Mouse (Mus musculus) ES-E14 (cell line): ENCODE measurements at regions not wholly inside any gene's neighbourhood (a gene's known extent, or its start where the extent isn't known, plus 50 kb on each side); places are given as distances from the start of the nearest gene placed in this dataset.

Experiments
- CHD2 ChIP-seq: IDR thresholded peaks from 2 replicates; pipeline ENCODE4 v1.6.1; 2014; ENCODE audit warnings: mild to moderate bottlenecking, low read depth, low read length, inconsistent platforms
- HCFC1 ChIP-seq: IDR thresholded peaks from 2 replicates; pipeline ENCODE4 v1.6.1; 2012; ENCODE audit warnings: low read length, inconsistent platforms, borderline replicate concordance; ENCODE audit not compliant: insufficient read depth
- MAFK ChIP-seq: IDR thresholded peaks from 2 replicates; pipeline ENCODE4 v1.6.1; 2014; ENCODE audit warnings: mild to moderate bottlenecking, low read depth, low read length, inconsistent platforms; ENCODE audit not compliant: insufficient read depth
- ZC3H11A ChIP-seq: IDR thresholded peaks from 2 replicates; pipeline ENCODE4 v1.6.1; 2012; ENCODE audit warnings: low read depth, mild to moderate bottlenecking, inconsistent platforms, low read length, borderline replicate concordance
- ZNF384 ChIP-seq: IDR thresholded peaks from 2 replicates; pipeline ENCODE4 v1.6.1; 2012; ENCODE audit warnings: low read depth, low read length, inconsistent platforms

DNA sequence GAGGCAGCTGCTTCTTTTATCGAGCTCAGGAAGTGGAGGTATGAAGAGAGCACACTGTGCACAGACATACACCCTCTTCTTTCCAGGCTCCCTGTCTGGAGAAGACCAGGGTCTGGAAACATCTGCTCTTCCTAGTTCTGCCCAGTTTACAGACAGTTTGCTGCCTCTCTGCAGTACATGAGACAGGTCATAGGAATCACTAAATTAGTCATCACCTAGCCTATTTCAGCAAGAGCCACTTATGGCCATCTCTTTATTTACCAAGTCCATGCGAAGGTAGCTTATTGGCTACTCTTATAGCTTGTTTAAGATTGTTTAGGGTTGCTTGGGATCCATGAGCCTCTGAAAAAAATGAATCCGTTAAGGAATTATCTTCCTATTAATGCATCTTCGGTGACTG lies 257.9 kb downstream of the Nfkbiz start:
- TF ChIP-seq CHD2 (no peak), MAFK (no peak), ZC3H11A (no peak), ZNF384 (no peak), HCFC1 (no peak)
